Mouse (Mus musculus): ENCODE results near the gene Idh3g.
A peak's percentile ranks its signal among the peaks of the same experiment; 100 is the strongest.

Gene Idh3g

GRCm38 (mm10) chrX:73786364-73787224 lies at the start of gene Idh3g, which contains the start of gene Ssr4:
TSS of gene Idh3g (minus strand) at chrX:73786897.
TSS of gene Ssr4 (plus strand) at chrX:73787028.
- DNase-seq = peak; percentile 90 to 94

DNA sequence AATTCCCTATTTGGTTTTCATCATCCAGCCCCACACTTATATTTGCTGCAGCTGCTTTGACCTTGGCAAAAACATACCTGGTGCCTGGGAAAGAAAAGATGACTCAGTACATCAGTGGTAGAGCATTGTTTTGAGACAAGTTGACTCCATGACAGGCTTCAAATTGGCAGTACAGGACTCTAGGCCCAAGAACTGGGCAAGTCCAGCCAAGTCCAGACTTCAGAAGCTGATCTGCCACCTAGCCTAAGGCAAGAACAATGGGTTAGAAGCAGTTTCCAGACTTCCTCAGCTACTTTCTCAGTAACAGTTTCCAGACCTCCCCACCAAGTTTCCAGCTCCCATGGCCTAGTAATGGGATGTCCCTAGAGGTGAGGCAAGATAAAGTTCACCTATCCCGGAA lies 49.0 kb upstream of the Idh3g start:
- DNase-seq = no peak

- peak; percentile 61 to 77 for DNase-seq
Observed at GRCm38 (mm10) chrX:73824185-73825151, 37.8 kb upstream of the Idh3g start, which contains the start of gene Pdzd4. TSS of gene Pdzd4 (minus strand) at chrX:73824969.

DNA sequence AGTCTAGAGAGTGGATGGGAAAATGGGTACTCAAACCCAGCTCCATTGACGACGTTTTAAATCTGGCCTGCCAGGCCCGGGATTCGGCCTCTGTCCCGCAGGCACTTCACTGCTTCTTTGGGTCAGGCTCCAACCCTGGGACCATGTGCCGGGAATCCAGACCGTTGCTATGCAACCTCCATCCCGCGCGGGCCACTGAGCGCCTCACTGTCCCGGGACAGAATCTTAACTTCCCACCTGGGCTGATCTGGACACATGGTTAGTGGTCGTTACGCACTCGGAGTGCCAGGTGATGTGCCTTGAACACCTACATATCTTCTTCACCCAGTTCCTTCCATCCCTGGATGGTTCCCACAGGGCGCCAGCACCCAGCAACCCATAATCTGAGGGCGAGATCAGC lies 37.0 kb upstream of the Idh3g start:
- DNase-seq = no peak

DNA sequence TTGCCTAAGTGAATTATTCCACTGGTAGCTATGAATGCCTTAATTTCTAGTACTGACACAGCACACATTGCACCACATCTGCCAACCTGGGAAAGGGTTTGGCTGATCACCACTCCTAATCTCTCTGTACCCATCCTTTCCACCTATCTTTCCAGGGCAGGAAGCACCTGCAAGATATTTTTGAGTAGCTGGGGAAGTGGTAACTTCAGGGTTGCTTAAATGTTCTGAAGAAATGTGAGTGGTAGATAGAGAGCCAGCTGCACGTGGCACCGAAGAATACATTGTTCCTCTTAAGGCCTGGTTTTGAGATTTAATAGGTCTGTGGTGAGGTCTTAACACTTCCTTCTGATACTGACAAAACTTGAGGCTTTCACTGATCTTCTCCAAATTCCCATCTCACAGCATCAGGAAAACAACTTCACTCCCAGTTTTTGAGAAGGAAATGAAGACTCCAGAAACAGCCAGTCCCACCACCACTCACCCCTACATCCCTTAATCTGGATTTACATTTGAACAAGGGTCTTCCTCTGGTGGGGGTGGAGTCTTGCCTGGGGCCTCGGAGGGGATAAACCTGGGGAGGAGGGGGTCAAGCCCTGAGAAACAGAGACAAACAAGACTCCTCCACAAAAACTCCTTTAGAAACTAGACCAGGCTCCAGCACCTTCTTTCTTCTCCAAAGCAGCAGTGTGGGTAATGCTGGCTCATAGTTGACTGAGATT lies 30.1 kb upstream of the Idh3g start:
- no peak for DNase-seq

GRCm38 (mm10) chrX:73815072-73815471 lies 28.4 kb upstream of the Idh3g start:
- peak in 1 of 2 experiments; percentile 13 for DNase-seq

DNA sequence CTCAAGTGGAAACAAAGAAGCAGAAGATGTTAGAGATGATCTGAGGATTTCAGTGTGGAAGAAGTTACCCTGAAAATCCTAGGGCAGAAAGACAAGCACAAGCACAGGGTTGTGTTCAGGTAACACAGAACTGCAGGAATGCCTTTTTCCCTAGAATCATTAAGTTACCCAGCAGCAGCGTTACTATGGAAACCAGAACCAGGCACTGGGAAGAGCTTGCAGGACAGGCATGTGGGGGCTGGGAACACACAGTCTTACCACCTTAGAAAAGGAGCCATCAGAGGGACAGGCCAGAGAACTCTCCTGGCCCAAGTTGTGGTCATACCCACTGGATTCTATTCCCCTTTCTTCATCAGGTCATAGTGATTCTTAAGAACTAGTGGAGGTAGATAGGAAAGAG lies 19.1 kb upstream of the Idh3g start:
- no peak for DNase-seq

- peak; percentile 74 to 75 for DNase-seq
Observed at GRCm38 (mm10) chrX:73798502-73798901, 11.8 kb upstream of the Idh3g start.

DNA sequence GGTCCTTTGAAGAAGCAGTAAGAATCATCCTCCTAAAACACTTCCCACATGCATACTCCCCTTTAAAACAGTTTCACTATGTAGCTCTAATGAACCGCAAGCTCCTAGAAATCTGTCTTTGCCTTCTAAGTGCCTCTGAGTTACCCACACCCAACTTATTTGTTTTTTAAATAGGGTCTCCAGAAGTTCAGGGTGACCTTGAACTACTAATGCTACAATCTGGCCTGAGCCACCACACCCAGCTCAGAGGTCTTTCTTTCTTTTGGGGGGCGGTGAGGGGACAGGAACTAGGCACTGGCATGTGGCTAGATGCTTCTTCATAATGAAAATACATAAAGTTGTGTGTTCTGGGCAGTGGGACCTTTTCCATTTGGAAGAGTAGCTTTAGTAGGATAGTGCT lies 10.8 kb upstream of the Idh3g start:
- DNase-seq = no peak

- DNase-seq = no peak
Observed at GRCm38 (mm10) chrX:73793505-73793904, 6.8 kb upstream of the Idh3g start.

DNA sequence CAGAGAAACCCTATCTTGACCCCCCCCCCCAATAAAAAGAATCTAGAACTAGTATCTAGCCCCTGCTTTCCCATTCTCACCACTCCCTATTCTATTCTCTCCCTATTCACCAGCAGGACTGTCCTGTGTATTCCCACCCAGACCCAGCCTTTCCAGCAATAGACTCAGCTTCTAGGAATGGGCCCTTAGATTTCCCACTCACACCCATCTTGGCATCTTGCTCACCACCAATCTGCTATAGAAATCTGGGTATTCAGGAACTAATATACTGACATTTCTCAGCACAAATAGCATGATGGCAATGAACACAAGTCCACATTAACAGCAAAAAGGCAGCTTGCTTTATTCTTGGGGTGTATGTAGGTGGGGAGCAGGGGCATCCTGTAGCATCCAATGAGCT lies 6.3 kb upstream of the Idh3g start:
- DNase-seq = no peak

DNA sequence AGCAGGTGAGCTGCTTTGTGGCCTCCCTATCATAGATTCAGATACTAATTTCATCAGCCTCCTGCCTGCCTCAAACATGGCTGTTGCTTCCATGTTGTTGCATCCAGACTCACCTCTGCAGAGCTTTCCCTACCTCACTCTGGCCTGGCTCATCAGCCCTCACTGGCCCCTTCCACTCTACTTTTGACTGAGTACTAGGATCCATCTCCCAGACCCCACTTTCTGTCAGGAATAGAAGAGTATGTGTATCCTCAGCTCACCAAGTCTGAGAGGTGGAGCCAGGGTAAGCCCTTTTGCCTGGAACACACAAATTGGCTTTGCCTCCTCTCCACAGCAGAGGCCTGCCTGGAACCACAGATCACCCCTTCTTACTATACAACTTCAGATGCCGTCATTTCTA lies 1.8 kb upstream of the Idh3g start:
- no peak for DNase-seq

- DNase-seq = no peak
Observed at GRCm38 (mm10) chrX:73787225-73787558, 495 bp upstream of the Idh3g start.

DNA sequence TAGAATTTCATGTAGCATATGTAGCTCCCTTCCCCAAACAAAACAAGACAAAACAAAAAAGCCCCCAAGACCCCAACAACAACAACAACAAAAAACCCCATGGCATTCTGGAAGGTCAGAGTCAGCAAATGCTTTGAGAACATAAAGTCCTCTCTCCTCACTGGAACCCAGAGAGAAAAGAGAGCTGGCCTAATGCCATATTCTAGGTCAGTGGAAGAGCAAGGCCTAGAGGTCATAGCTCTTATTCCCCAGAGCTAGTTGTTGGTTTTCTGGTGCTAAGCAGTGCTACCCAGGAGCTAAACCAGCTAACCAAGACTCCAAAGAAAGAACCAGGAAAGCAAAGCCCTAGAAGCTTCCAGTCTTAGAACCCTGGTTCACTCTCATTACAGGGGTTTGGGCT lies 1.0 kb downstream of the Idh3g start:
- DNase-seq = no peak

GRCm38 (mm10) chrX:73782227-73782626 lies 4.5 kb downstream of the Idh3g start:
- DNase-seq = no peak

DNA sequence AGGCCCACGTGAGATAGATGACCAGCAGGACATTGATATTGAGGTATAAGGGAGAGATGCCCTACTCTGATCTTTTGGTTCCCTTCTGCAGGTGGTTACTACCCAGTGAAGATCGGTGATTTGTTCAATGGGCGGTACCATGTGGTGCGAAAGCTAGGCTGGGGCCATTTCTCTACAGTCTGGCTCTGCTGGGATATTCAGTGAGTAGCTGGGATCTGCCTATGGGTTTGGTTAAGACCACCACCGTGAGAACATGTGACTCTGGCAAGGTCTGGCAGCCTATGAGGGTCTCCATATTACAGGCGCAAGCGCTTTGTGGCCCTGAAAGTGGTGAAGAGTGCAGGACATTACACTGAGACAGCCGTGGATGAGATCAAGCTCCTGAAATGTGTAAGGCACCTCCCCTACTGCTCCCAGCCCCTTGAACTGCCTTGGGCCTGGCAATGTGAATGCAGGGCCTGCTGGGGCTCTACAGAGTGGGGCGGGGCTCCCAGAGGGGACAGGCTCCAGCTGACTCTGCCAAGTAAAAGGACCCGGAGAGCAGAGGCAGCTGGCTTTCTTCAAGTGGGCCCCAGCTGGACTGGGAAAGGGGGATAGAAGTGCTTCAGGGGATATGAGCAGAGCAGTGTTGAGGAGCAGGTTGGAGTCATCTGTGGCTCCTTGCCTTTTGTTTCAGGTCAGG lies 11.8 kb downstream of the Idh3g start:
- no peak for DNase-seq

DNA sequence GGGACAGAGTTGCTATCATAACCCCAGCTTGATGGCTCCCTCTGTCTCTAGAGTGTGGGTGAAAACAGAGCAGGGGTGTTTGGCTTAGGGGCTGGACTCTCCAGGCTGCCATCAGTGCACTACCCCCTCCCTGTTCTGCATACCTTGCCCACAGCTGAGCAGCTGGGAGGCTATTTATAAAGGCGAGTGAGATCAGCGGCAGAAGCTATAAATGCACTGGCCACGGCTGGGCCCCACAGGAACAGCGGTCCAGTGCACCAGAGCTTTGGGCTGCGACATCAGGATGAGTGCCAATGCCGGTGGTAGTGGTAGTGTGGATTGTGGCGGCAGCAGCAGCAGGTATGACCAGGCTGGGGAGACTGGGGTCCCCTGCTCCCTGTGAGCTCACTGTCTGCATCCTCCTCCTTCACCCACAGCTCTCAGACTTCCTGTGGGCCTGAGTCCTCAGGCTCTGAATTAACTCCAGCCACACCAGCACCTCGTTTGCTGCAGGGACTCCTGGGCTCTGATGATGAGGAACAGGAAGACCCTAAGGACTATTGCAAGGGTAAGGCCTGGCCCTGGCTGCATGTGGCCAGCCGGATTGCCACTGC lies 12.4 kb downstream of the Idh3g start, which contains the start of gene Srpk3:
Gene Srpk3, plus strand, starts transcription at position 238 of the 593 bp plus-strand sequence.
- DNase-seq = no peak

GRCm38 (mm10) chrX:73767267-73767666 lies 19.4 kb downstream of the Idh3g start:
- DNase-seq = peak; percentile 34 to 40

- no peak for DNase-seq
Observed at GRCm38 (mm10) chrX:73765311-73765710, 21.4 kb downstream of the Idh3g start.

DNA sequence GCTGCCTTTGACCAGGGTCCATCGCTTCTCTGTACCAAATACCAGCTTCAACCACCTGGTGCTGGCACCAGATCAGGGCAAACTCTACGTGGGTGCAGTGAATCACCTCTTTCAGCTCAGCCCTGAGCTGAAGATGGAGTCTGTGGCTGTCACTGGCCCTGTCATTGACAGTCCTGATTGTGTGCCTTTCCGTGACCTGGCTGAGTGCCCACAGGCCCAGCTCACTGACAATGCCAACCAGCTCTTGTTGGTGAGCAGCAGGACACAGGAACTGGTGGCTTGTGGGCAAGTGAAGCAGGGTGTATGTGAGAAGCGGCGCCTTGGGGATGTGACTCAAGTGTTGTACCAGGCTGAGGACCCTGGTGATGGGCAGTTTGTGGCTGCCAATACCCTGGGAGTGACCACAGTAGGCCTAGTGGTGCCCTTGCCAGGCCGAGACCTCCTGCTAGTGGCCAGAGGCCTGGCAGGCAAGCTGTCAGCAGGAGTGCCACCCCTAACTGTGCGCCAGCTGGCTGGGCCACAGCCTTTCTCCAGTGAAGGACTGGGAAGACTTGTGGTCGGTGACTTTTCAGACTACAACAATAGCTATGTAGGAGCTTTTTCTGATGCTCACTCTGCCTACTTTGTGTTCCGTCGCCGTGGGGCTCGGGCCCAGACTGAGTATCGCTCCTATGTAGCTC lies 27.9 kb downstream of the Idh3g start:
- DNase-seq = no peak
